Mouse (Mus musculus): ENCODE data around the gene Polr3b. TPM values are rescaled to one million over a fixed set of nuclear protein-coding genes. Genes with fewer than 3 reads are reported as not detected.

The Polr3b gene
- polyA plus RNA-seq, 1 experiment from 2014 or later: 21.7 TPM

GRCm38 (mm10) chr10:84690818-84691217 is 68.7 kb downstream of the Polr3b start:
- Histone ChIP-seq H3K9ac (ENCODE audit: low read depth, low read length) (no peak overlapping the region), H3K4me2 (replicated peaks; ENCODE audit: low read depth, low read length) (no peak overlapping the region), H3K27me3 (ENCODE audit: control insufficient read depth, insufficient read depth, low read length) (no peaks in the 10 kb centered on the region), H3K27ac (ENCODE audit: low read depth, low read length) (no peak overlapping the region), H3K4me3 (ENCODE audit: low read length) (no peak overlapping the region), H3K36me3 (ENCODE audit: control insufficient read depth, insufficient read depth, low read length) (0 out of 2 replicates have a peak, but pooled peaks cover 9% of the 10 kb centered on the region), H3K9me3 (ENCODE audit: control insufficient read depth, low read length) (no peaks in the 10 kb centered on the region), H3K4me1 (ENCODE audit: control insufficient read depth, insufficient read depth, low read length) (no peaks in the 10 kb centered on the region)
- no peak for ATAC-seq (ENCODE audit: low FRiP score, low TSS enrichment)
- WGBS: 86% methylated on average over 4 of the region's 4 CpGs

GRCm38 (mm10) chr10:84691692-84692091 is 69.6 kb downstream of the Polr3b start:
- H3K27ac ChIP-seq (ENCODE audit: low read depth, low read length): no peak overlapping the region
- 17% methylated on average over 3 of the region's 3 CpGs for WGBS
- ATAC-seq (ENCODE audit: low FRiP score, low TSS enrichment): no peak
- H3K4me3 ChIP-seq (ENCODE audit: low read length): no peak overlapping the region
- no peaks in the 10 kb centered on the region for H3K27me3 ChIP-seq (ENCODE audit: control insufficient read depth, insufficient read depth, low read length)
- H3K9me3 ChIP-seq (ENCODE audit: control insufficient read depth, low read length): no peaks in the 10 kb centered on the region
- H3K4me1 ChIP-seq (ENCODE audit: control insufficient read depth, insufficient read depth, low read length): no peaks in the 10 kb centered on the region
- no peak overlapping the region for H3K4me2 ChIP-seq (replicated peaks; ENCODE audit: low read depth, low read length)
- 0 out of 2 replicates have a peak, but pooled peaks cover 12% of the 10 kb centered on the region for H3K36me3 ChIP-seq (ENCODE audit: control insufficient read depth, insufficient read depth, low read length)
- H3K9ac ChIP-seq (ENCODE audit: low read depth, low read length): no peak overlapping the region

GRCm38 (mm10) chr10:84693841-84694638 is 71.9 kb downstream of the Polr3b start:
- Histone ChIP-seq H3K4me1 (ENCODE audit: control insufficient read depth, insufficient read depth, low read length) (no peaks in the 10 kb centered on the region), H3K27me3 (ENCODE audit: control insufficient read depth, insufficient read depth, low read length) (no peaks in the 10 kb centered on the region), H3K36me3 (ENCODE audit: control insufficient read depth, insufficient read depth, low read length) (peaks cover 18% of the 10 kb centered on the region), H3K27ac (ENCODE audit: low read depth, low read length) (no peak overlapping the region), H3K4me2 (replicated peaks; ENCODE audit: low read depth, low read length) (no peak overlapping the region), H3K9ac (ENCODE audit: low read depth, low read length) (no peak overlapping the region), H3K9me3 (ENCODE audit: control insufficient read depth, low read length) (no peaks in the 10 kb centered on the region), H3K4me3 (ENCODE audit: low read length) (no peak overlapping the region)
- 62% methylated on average over 8 of the region's 8 CpGs for WGBS
- ATAC-seq (ENCODE audit: low FRiP score, low TSS enrichment): no peak

GRCm38 (mm10) chr10:84700236-84700987 is 78.3 kb downstream of the Polr3b start:
- no peaks in the 10 kb centered on the region for H3K4me1 ChIP-seq (ENCODE audit: control insufficient read depth, insufficient read depth, low read length)
- H3K9me3 ChIP-seq (ENCODE audit: control insufficient read depth, low read length): no peaks in the 10 kb centered on the region
- no peak overlapping the region for H3K4me3 ChIP-seq (ENCODE audit: low read length)
- H3K9ac ChIP-seq (ENCODE audit: low read depth, low read length): no peak overlapping the region
- ATAC-seq (ENCODE audit: low FRiP score, low TSS enrichment): no peak
- H3K27ac ChIP-seq (ENCODE audit: low read depth, low read length): no peak overlapping the region
- 89% methylated on average over 13 of the region's 13 CpGs for WGBS
- no peaks in the 10 kb centered on the region for H3K27me3 ChIP-seq (ENCODE audit: control insufficient read depth, insufficient read depth, low read length)
- H3K36me3 ChIP-seq (ENCODE audit: control insufficient read depth, insufficient read depth, low read length): peaks cover 47% of the 10 kb centered on the region
- H3K4me2 ChIP-seq (replicated peaks; ENCODE audit: low read depth, low read length): no peak overlapping the region

- peaks cover 47% of the 10 kb centered on the region for H3K36me3 ChIP-seq (ENCODE audit: control insufficient read depth, insufficient read depth, low read length)
Measured at GRCm38 (mm10) chr10:84701110-84701509, 79.0 kb downstream of the Polr3b start.

GRCm38 (mm10) chr10:84702115-84702514 is 80.0 kb downstream of the Polr3b start:
- H3K36me3 ChIP-seq (ENCODE audit: control insufficient read depth, insufficient read depth, low read length): peaks cover 44% of the 10 kb centered on the region

More at GRCm38 (mm10) chr10:84701110-84701509, 79.0 kb downstream of the Polr3b start:
- ATAC-seq (ENCODE audit: low FRiP score, low TSS enrichment): no peak
- Histone ChIP-seq H3K4me3 (ENCODE audit: low read length) (no peak overlapping the region), H3K9ac (ENCODE audit: low read depth, low read length) (no peak overlapping the region), H3K4me2 (replicated peaks; ENCODE audit: low read depth, low read length) (no peak overlapping the region), H3K27me3 (ENCODE audit: control insufficient read depth, insufficient read depth, low read length) (no peaks in the 10 kb centered on the region), H3K9me3 (ENCODE audit: control insufficient read depth, low read length) (no peaks in the 10 kb centered on the region), H3K4me1 (ENCODE audit: control insufficient read depth, insufficient read depth, low read length) (no peaks in the 10 kb centered on the region; the same call in 1 of the 2 replicates), H3K27ac (ENCODE audit: low read depth, low read length) (no peak overlapping the region)
- 83% methylated on average over 8 of the region's 8 CpGs for WGBS

GRCm38 (mm10) chr10:84704594-84704993 is 82.5 kb downstream of the Polr3b start:
- no peak for ATAC-seq (ENCODE audit: low FRiP score, low TSS enrichment)
- H3K4me1 ChIP-seq (ENCODE audit: control insufficient read depth, insufficient read depth, low read length): peaks cover 3% of the 10 kb centered on the region; the same call in 1 of the 2 replicates
- H3K27ac ChIP-seq (ENCODE audit: low read depth, low read length): no peak overlapping the region
- H3K9ac ChIP-seq (ENCODE audit: low read depth, low read length): no peak overlapping the region
- 90% methylated on average over 1 of the region's 1 CpGs for WGBS
- H3K9me3 ChIP-seq (ENCODE audit: control insufficient read depth, low read length): no peaks in the 10 kb centered on the region
- H3K36me3 ChIP-seq (ENCODE audit: control insufficient read depth, insufficient read depth, low read length): peaks cover 29% of the 10 kb centered on the region; the same call in 1 of the 2 replicates
- no peak overlapping the region for H3K4me3 ChIP-seq (ENCODE audit: low read length)
- no peaks in the 10 kb centered on the region for H3K27me3 ChIP-seq (ENCODE audit: control insufficient read depth, insufficient read depth, low read length)
- H3K4me2 ChIP-seq (replicated peaks; ENCODE audit: low read depth, low read length): no peak overlapping the region

More at GRCm38 (mm10) chr10:84702115-84702514, 80.0 kb downstream of the Polr3b start:
- Histone ChIP-seq H3K9ac (ENCODE audit: low read depth, low read length) (no peak overlapping the region), H3K27ac (ENCODE audit: low read depth, low read length) (no peak overlapping the region), H3K4me1 (ENCODE audit: control insufficient read depth, insufficient read depth, low read length) (no peaks in the 10 kb centered on the region; the same call in 1 of the 2 replicates), H3K9me3 (ENCODE audit: control insufficient read depth, low read length) (no peaks in the 10 kb centered on the region), H3K4me3 (ENCODE audit: low read length) (no peak overlapping the region), H3K27me3 (ENCODE audit: control insufficient read depth, insufficient read depth, low read length) (no peaks in the 10 kb centered on the region), H3K4me2 (replicated peaks; ENCODE audit: low read depth, low read length) (no peak overlapping the region)
- ATAC-seq (ENCODE audit: low FRiP score, low TSS enrichment): no peak
- 88% methylated on average over 1 of the region's 1 CpGs for WGBS

GRCm38 (mm10) chr10:84705234-84705633 is 83.1 kb downstream of the Polr3b start:
- ATAC-seq (ENCODE audit: low FRiP score, low TSS enrichment): no peak
- Histone ChIP-seq H3K4me3 (ENCODE audit: low read length) (no peak overlapping the region), H3K27ac (ENCODE audit: low read depth, low read length) (no peak overlapping the region), H3K9ac (ENCODE audit: low read depth, low read length) (no peak overlapping the region), H3K9me3 (ENCODE audit: control insufficient read depth, low read length) (no peaks in the 10 kb centered on the region), H3K4me1 (ENCODE audit: control insufficient read depth, insufficient read depth, low read length) (peaks cover 3% of the 10 kb centered on the region; the same call in 1 of the 2 replicates), H3K36me3 (ENCODE audit: control insufficient read depth, insufficient read depth, low read length) (peaks cover 23% of the 10 kb centered on the region; the same call in 1 of the 2 replicates), H3K4me2 (replicated peaks; ENCODE audit: low read depth, low read length) (no peak overlapping the region), H3K27me3 (ENCODE audit: control insufficient read depth, insufficient read depth, low read length) (no peaks in the 10 kb centered on the region)
- WGBS: 72% methylated on average over 7 of the region's 7 CpGs

- 43% methylated on average over 8 of the region's 8 CpGs for WGBS
- no peak overlapping the region for H3K4me3 ChIP-seq (ENCODE audit: low read length)
- no peak overlapping the region for H3K4me2 ChIP-seq (replicated peaks; ENCODE audit: low read depth, low read length)
- H3K4me1 ChIP-seq (ENCODE audit: control insufficient read depth, insufficient read depth, low read length): peaks cover 5% of the 10 kb centered on the region
- no peak overlapping the region for H3K27ac ChIP-seq (ENCODE audit: low read depth, low read length)
- H3K9me3 ChIP-seq (ENCODE audit: control insufficient read depth, low read length): no peaks in the 10 kb centered on the region
- H3K9ac ChIP-seq (ENCODE audit: low read depth, low read length): no peak overlapping the region
- peaks cover 9% of the 10 kb centered on the region; the same call in 1 of the 2 replicates for H3K36me3 ChIP-seq (ENCODE audit: control insufficient read depth, insufficient read depth, low read length)
- H3K27me3 ChIP-seq (ENCODE audit: control insufficient read depth, insufficient read depth, low read length): no peaks in the 10 kb centered on the region
- no peak for ATAC-seq (ENCODE audit: low FRiP score, low TSS enrichment)
Measured at GRCm38 (mm10) chr10:84706543-84706942, 84.5 kb downstream of the Polr3b start.
